Mouse (Mus musculus) layer of hippocampus, postnatal 25 days (tissue): ENCODE data around the gene Olfr787. TPM values are rescaled to one million over a fixed set of nuclear protein-coding genes. Genes with fewer than 3 reads are reported as not detected.

Experiments used
- DNase-seq, 2 experiments: peaks; one replicate each; pipeline ENCODE4 v3.0.0; 2022; ENCODE audit warnings: mixed read lengths in 2 of 2, low spot score in 1 of 2; ENCODE audit errors: extremely low spot score in 1 of 2
- total RNA-seq, 2 experiments: library from RNA; stranded (reverse); gene quantifications; 2 replicates each; pipeline ENCODE4 v1.2.3; 2021

The Olfr787 gene
- not detected for total RNA-seq

DNA sequence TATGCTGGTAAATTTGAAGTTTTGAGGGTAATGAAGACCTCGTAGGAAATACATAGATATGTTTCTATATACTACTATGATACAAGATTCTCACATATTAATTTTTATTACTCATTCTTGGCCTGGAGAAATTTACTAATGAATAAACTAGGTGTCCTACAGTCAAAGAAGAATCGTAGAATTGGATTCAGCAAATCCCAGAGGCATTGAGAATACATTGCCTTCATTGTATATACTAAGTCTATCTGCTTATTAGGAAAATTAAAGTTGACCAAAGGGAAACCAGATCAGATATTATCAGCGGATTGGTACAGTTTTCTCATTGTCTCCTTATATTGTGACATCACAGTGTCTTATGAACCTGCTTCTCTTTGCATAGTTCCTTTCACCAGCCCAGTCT lies at the start of gene Olfr787:
Gene Olfr787 (plus strand): TSS at position 301 of the 400 bp plus-strand sequence.
- no peak for DNase-seq

DNA sequence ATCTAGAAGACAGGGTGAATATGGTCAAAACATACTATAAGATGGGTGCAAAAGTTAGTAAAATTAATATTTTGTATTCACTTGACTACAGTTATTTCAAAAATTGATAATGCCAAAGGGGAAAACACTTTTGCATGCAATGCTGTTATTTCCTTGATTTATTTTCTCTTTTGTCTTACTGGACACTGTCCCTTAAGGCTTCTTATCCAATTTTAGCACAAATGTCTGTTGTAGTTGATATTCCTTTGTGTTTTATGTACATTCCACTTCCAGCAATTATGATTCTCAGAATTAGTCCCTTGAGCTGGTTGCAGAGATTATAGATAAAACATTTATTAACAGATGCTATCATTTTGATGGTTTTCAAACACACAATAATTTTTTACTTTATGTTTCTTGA lies 34.7 kb upstream of the Olfr787 start, which contains the start of gene Olfr786:
Gene Olfr786 (plus strand): TSS at position 301 of the 400 bp plus-strand sequence.
- DNase-seq, result no peak

DNA sequence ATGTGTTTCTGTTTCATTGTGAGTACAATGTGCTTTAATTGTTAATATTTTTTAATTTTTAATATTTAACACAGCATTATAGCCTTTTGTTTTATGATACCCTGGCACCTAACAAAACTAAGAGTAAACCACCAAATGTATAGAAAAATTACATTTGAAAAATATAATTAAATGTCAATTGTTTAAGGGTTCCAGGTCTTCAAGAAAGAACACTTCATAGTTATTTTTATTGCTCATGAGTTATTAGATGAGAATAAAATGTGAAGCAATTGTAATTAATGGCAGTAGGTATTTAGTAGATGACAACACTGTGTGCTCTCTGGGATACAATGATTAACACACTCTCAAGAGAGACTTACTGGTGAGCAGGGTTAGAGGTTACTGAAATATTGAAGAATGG lies 9.0 kb downstream of the Olfr787 start, which contains the start of gene Olfr788:
Gene Olfr788 (plus strand): TSS at position 301 of the 400 bp plus-strand sequence.
- no peak for DNase-seq

DNA sequence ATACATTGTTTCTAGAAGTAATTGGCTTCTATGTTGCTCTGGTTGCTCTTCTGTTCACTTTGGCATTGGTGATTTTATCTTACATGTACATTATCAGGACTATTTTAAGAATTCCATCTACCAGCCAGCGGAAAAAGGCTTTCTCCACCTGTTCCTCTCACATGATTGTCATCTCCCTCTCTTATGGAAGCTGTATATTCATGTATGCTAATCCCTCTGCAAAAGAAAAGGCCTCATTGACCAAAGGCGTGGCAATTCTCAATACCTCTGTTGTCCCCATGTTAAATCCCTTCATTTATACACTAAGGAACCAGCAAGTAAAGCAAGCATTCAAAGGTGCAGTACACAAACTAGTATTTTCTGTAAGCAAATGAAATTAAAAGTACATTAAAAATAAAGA lies 11.6 kb downstream of the Olfr787 start:
- no peak for DNase-seq

DNA sequence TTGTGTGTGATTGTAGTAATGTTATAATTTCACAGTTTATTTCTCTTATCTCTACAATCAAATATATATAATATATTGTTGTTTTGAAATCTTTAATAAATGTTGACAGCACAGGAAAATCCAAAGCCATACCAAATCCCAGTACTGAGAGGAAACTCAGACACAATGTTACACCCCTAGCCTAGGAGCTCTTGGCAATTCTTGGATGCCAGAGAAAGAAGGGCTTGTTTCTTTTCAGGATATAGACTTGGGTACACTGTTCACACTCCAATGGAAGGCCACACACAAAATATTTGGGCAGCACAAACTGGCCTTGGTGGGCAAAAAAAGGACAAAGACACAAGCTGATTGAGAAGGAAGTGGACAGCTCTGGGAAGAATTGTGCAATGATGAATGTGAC lies 12.1 kb downstream of the Olfr787 start:
- no peak for DNase-seq

DNA sequence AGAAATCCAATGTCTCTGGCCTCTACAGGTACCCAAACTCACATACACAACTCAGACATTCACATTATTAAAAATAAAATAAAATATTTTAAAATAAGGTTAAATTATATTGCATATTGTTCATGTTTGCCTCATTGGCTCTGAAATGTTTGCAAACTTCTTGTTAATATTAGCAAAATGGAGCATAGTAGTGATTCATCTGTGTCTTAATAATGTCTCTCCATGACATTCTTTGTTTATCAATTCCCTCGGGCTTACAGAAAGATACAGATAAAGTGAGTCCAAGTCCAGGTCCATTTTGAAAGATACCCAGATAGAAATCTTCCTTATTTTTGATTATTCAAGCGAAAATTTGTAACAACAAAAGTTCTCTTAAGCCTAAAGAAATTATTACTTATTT lies 22.8 kb downstream of the Olfr787 start, which contains the start of gene Olfr789:
Gene Olfr789 (plus strand): TSS at position 301 of the 400 bp plus-strand sequence.
- no peak for DNase-seq

DNA sequence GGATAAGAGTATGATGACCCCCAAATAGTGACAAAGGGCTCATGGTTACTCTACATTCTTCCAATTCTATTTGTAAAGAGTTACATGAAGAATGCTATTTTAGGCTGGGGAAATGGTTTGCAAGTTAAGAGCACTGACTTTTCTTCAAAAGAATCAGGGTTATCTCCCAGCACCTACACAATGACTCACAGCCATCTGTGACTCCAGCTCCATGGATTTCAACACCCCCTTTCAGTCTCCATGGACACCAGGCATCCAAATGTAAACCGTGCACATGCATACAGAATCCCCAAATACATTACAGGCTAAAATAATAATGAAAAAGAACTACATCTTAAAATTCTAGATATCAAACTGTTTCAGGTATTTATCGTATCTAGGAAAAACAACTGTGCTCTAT lies 28.4 kb downstream of the Olfr787 start:
- no peak for DNase-seq

DNA sequence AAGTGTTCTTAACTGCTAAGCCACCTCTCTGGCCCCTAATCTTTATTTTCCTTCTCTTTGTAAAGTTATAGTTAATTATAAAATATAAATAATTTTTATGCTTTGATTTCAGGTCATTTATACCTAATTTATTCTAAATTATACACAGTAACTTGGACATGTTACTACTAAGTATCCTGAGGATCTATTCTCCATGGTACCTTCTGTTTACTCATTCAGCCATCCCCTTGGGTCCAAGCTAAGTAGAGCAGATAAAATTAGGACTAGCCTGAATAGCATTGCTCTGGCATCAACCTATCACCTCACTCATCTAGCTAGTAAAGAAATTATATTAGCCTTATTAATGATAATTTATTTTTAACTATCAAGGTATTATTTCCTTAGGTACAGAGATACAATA lies 36.5 kb downstream of the Olfr787 start, which contains the start of gene Olfr790:
Gene Olfr790 (plus strand): TSS at position 301 of the 400 bp plus-strand sequence.
- DNase-seq, result no peak

Other genes starting within 250 kb of the Olfr787 start
- not detected for gene Olfr774, start 225.7 kb upstream of the Olfr787 start, total RNA-seq
- not detected for gene Olfr775, start 213.4 kb upstream of the Olfr787 start, total RNA-seq
- gene Olfr776, start 202.7 kb upstream of the Olfr787 start, total RNA-seq, result not detected
- not detected for gene Olfr777, start 190.4 kb upstream of the Olfr787 start, total RNA-seq
- gene Olfr780, start 143.7 kb upstream of the Olfr787 start, total RNA-seq, result not detected
- gene Olfr781, start 133.0 kb upstream of the Olfr787 start, total RNA-seq, result not detected
- gene Olfr782, start 113.0 kb upstream of the Olfr787 start, total RNA-seq, result not detected
- under 1 TPM in 1 of 2 experiments, not detected in 1; 0.31 TPM for gene Olfr784, start 77.8 kb upstream of the Olfr787 start, total RNA-seq
- not detected for gene Olfr785, start 56.4 kb upstream of the Olfr787 start, total RNA-seq
- gene Olfr786, start 34.6 kb upstream of the Olfr787 start, total RNA-seq, result not detected
- gene Olfr788, start 9.1 kb downstream of the Olfr787 start, total RNA-seq, result not detected
- gene Olfr789, start 22.9 kb downstream of the Olfr787 start, total RNA-seq, result not detected
- gene Olfr790, start 36.6 kb downstream of the Olfr787 start, total RNA-seq, result not detected
- gene Olfr791, start 59.9 kb downstream of the Olfr787 start, total RNA-seq, result not detected
- gene Olfr792, start 77.3 kb downstream of the Olfr787 start, total RNA-seq, result not detected
- not detected for gene Olfr794, start 105.8 kb downstream of the Olfr787 start, total RNA-seq
- not detected for gene Olfr796, start 150.7 kb downstream of the Olfr787 start, total RNA-seq
- gene Olfr798, start 166.1 kb downstream of the Olfr787 start, total RNA-seq, result not detected
- not detected for gene Olfr799, start 175.6 kb downstream of the Olfr787 start, total RNA-seq
- gene Olfr800, start 195.8 kb downstream of the Olfr787 start, total RNA-seq, result not detected
- not detected for gene Olfr801, start 212.0 kb downstream of the Olfr787 start, total RNA-seq
- gene Olfr802, start 226.3 kb downstream of the Olfr787 start, total RNA-seq, result not detected
- not detected for gene Olfr803, start 232.4 kb downstream of the Olfr787 start, total RNA-seq
- not detected for gene Olfr804, start 241.3 kb downstream of the Olfr787 start, total RNA-seq